Mouse (Mus musculus): ENCODE results near the gene Dapp1. TPM values are rescaled to one million over a fixed set of nuclear protein-coding genes. Genes with fewer than 3 reads are reported as not detected.

The Dapp1 gene
- total and polyA plus RNA-seq, 3 experiments, result 53.5 to 63.6 (median 62.8) TPM

DNA sequence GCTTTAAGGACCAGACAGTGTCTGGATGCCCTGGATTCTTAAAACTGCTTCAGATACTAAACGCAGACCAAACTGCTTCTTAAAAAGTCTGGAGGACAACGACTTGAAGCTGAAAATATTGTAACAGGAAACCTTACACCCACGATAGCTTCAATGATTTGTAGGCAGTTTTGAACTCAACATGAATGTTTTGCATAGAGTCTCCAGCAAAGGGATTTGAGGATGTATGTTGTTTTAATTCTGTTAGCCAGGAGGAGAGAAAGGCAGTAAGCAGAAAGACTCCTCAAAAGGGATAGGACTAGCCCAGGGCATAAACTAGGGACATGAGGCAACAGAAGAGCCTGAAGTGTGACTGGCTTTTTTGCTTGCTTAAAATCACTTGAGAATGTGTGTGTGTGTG, 25.6 kb upstream of the Dapp1 start:
- in situ Hi-C loops (cut with MboI; ENCODE audit: low pct_ligation_motif_present, low pct_unique_long_range_greater_than_20kb, low sequenced_read_pairs) (no loop called here), dilution Hi-C loops (cut with MboI; ENCODE audit: extremely low pct_ligation_motif_present, extremely low pct_unique_long_range_greater_than_20kb, low sequenced_read_pairs) (no loop called here)
- no peak for TF ChIP-seq PAX5 (IDR thresholded peaks at IDR 0.05; ENCODE audit: low read length)
- no peak for TF ChIP-seq GABPA (IDR thresholded peaks at IDR 0.05; ENCODE audit: insufficient replicate concordance, low read depth, low read length)
- TF ChIP-seq MYC (IDR thresholded peaks at IDR 0.05; ENCODE audit: low read depth, low read length), result no peak
- TF ChIP-seq MAZ (IDR thresholded peaks at IDR 0.05; ENCODE audit: low read depth, low read length), result no peak
- TF ChIP-seq E2F4 (IDR thresholded peaks at IDR 0.05; ENCODE audit: insufficient replicate concordance, low read depth, low read length), result no peak
- TF ChIP-seq IRF4 (IDR thresholded peaks at IDR 0.05; ENCODE audit: low read depth, low read length), result no peak
- no peak for TF ChIP-seq ZMIZ1 (IDR thresholded peaks at IDR 0.05; ENCODE audit: low read depth, low read length)
- no peak for TF ChIP-seq KAT2A (IDR thresholded peaks at IDR 0.05; ENCODE audit: insufficient replicate concordance, low read length)
- TF ChIP-seq MEF2A (IDR thresholded peaks at IDR 0.05; ENCODE audit: borderline replicate concordance, low read depth, low read length), result no peak
- no peak overlapping the region for H3K4me2 ChIP-seq (ENCODE audit: insufficient read depth, low read depth, poor library complexity, severe bottlenecking)
- no peak overlapping the region for H3K9ac ChIP-seq (ENCODE audit: insufficient read depth, low read depth)
- no peaks in the 10 kb centered on the region for H3K79me2 ChIP-seq (replicated peaks; ENCODE audit: control insufficient read depth, extremely low read depth, insufficient read depth, poor library complexity, severe bottlenecking)
- no peaks in the 10 kb centered on the region for H3K27me3 ChIP-seq (replicated peaks)
- no peaks in the 10 kb centered on the region for H3K36me3 ChIP-seq (replicated peaks in 1 of 2; ENCODE audit: control insufficient read depth in 1 of 2, insufficient read depth in 1 of 2, low read length in 1 of 2)
- H3K4me1 ChIP-seq (ENCODE audit: control insufficient read depth in 1 of 2, insufficient read depth in 2 of 2), result peaks cover 20 to 47% of the 10 kb centered on the region in 2 experiments
- H3K27ac ChIP-seq (ENCODE audit: insufficient read depth, low read depth), result no peak overlapping the region
- H3K4me3 ChIP-seq (replicated peaks in 1 of 3; ENCODE audit: low read depth in 2 of 3, low read length in 2 of 3, poor library complexity in 1 of 3), result no peak overlapping the region
- DNase-seq (ENCODE audit: extremely low read depth), result no peak
- peaks cover 7% of the 10 kb centered on the region for H3K9me3 ChIP-seq (replicated peaks; ENCODE audit: low read length)

DNA sequence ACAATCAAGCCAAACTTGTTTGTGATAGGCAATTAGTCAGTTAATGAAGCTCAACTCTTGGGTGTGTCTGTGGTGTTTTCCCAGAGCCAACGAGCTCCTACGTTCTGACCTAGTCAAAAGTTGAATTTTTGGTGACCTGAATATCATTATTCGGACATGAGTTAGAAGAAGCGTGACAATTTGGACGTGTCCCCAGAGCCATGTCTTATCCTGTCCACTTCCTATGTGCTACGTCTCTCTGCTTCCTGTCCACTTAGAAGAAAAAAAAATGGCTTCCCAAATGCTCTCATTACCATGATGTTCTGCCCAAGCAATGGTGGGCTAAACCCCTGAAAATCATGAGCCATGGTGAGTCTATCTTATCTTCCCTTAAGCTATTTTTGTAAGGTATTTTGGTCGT, 21.9 kb upstream of the Dapp1 start:
- H3K4me3 ChIP-seq (replicated peaks in 1 of 3; ENCODE audit: low read depth in 2 of 3, low read length in 2 of 3, poor library complexity in 1 of 3), result peak overlapping the region in 1 of 3 experiments; percentile 1
- no peaks in the 10 kb centered on the region for H3K27me3 ChIP-seq (replicated peaks)
- H3K4me1 ChIP-seq (ENCODE audit: control insufficient read depth in 1 of 2, insufficient read depth in 2 of 2), result peaks cover 22 to 75% of the 10 kb centered on the region in 2 experiments
- no peaks in the 10 kb centered on the region for H3K36me3 ChIP-seq (replicated peaks in 1 of 2; ENCODE audit: control insufficient read depth in 1 of 2, insufficient read depth in 1 of 2, low read length in 1 of 2)
- no peak overlapping the region; the same call in 1 of the 2 replicates for H3K9ac ChIP-seq (ENCODE audit: insufficient read depth, low read depth)
- H3K27ac ChIP-seq (ENCODE audit: insufficient read depth, low read depth), result peak overlapping the region; percentile 89
- 0 out of 2 replicates have a peak overlapping the region, but pooled peaks have one; percentile 6 for H3K4me2 ChIP-seq (ENCODE audit: insufficient read depth, low read depth, poor library complexity, severe bottlenecking)
- peaks cover 7% of the 10 kb centered on the region for H3K9me3 ChIP-seq (replicated peaks; ENCODE audit: low read length)
- 0 out of 2 replicates have a peak, but pooled peaks cover 3% of the 10 kb centered on the region for H3K79me2 ChIP-seq (replicated peaks; ENCODE audit: control insufficient read depth, extremely low read depth, insufficient read depth, poor library complexity, severe bottlenecking)
- no peak for DNase-seq (ENCODE audit: extremely low read depth)
- dilution Hi-C loops (cut with MboI; ENCODE audit: extremely low pct_ligation_motif_present, extremely low pct_unique_long_range_greater_than_20kb, low sequenced_read_pairs), result no loop called here
- in situ Hi-C loops (cut with MboI; ENCODE audit: low pct_ligation_motif_present, low pct_unique_long_range_greater_than_20kb, low sequenced_read_pairs), result loop anchor here (5.0 kb wide), 1 partner anchor 64 kb away; the partner anchor contains the start of genes 1110002E22Rik and Gm5105
- TF ChIP-seq RAD21 (IDR thresholded peaks at IDR 0.05; ENCODE audit: low read depth, low read length) (no peak), RCOR1 (conservative IDR thresholded peaks at IDR 0.05; ENCODE audit: low read depth, low read length) (no peak), ZC3H11A (IDR thresholded peaks at IDR 0.05; ENCODE audit: low read depth, low read length) (no peak), E2F4 (IDR thresholded peaks at IDR 0.05; ENCODE audit: insufficient replicate concordance, low read depth, low read length) (no peak), NRF1 (IDR thresholded peaks at IDR 0.05; ENCODE audit: low read depth, low read length) (no peak), EP300 (IDR thresholded peaks at IDR 0.05; ENCODE audit: low read length) (peak; percentile 32), CHD1 (IDR thresholded peaks at IDR 0.05; ENCODE audit: low read depth, low read length) (no peak), NELFE (IDR thresholded peaks at IDR 0.05; ENCODE audit: low read depth, low read length) (no peak), TCF12 (IDR thresholded peaks at IDR 0.05; ENCODE audit: low read depth, low read length) (0 out of 2 replicates have a peak, but pooled peaks have one; percentile 29), TBP (conservative IDR thresholded peaks at IDR 0.05; ENCODE audit: low read depth, low read length) (0 out of 2 replicates have a peak, but pooled peaks have one; percentile 16), CHD2 (IDR thresholded peaks at IDR 0.05; ENCODE audit: low read length) (no peak), MAZ (IDR thresholded peaks at IDR 0.05; ENCODE audit: low read depth, low read length) (no peak), MYC (IDR thresholded peaks at IDR 0.05; ENCODE audit: low read depth, low read length) (peak; percentile 60; the same call in 1 of the 2 replicates), ZNF384 (IDR thresholded peaks at IDR 0.05; ENCODE audit: low read depth, low read length) (peak; percentile 70), ZMIZ1 (IDR thresholded peaks at IDR 0.05; ENCODE audit: low read depth, low read length) (no peak), IRF4 (IDR thresholded peaks at IDR 0.05; ENCODE audit: low read depth, low read length) (no peak), CTCF (conservative IDR thresholded peaks at IDR 0.05 in 1 of 2, IDR thresholded peaks at IDR 0.05 in 1 of 2; ENCODE audit: low read depth in 2 of 2, low read length in 2 of 2) (no peak), UBTF (IDR thresholded peaks at IDR 0.05; ENCODE audit: low read depth, low read length) (no peak), SMC3 (IDR thresholded peaks at IDR 0.05; ENCODE audit: low read depth, low read length) (no peak), JUND (conservative IDR thresholded peaks at IDR 0.05; ENCODE audit: low read depth, low read length) (no peak), SIN3A (IDR thresholded peaks at IDR 0.05; ENCODE audit: low read length) (no peak; the same call in 1 of the 2 replicates), HCFC1 (IDR thresholded peaks at IDR 0.05; ENCODE audit: low read depth, low read length) (no peak; the same call in none of the 2 replicates), ETS1 (conservative IDR thresholded peaks at IDR 0.05; ENCODE audit: low read depth, low read length) (0 out of 2 replicates have a peak, but pooled peaks have one; percentile 33), KAT2A (IDR thresholded peaks at IDR 0.05; ENCODE audit: insufficient replicate concordance, low read length) (no peak), MEF2A (IDR thresholded peaks at IDR 0.05; ENCODE audit: borderline replicate concordance, low read depth, low read length) (0 out of 2 replicates have a peak, but pooled peaks have one; percentile 20), USF2 (conservative IDR thresholded peaks at IDR 0.05; ENCODE audit: low read depth, low read length) (no peak), JUN (IDR thresholded peaks at IDR 0.05; ENCODE audit: insufficient read depth, low read depth, low read length) (no peak; the same call in 1 of the 2 replicates), POLR2A (IDR thresholded peaks at IDR 0.05; ENCODE audit: low read depth, low read length) (no peak), ELF1 (IDR thresholded peaks at IDR 0.05; ENCODE audit: low read depth, low read length) (peak; percentile 56; the same call in 1 of the 2 replicates)

Data from CH12.LX (cell line).